Mouse (Mus musculus): ENCODE results near the gene Wwp2. TPM values are rescaled to one million over a fixed set of nuclear protein-coding genes. Genes with fewer than 3 reads are reported as not detected.

The Wwp2 gene
- total RNA-seq, 4 experiments from 2014 or later = 43.6 to 51.3 (median 44.5) TPM

DNA sequence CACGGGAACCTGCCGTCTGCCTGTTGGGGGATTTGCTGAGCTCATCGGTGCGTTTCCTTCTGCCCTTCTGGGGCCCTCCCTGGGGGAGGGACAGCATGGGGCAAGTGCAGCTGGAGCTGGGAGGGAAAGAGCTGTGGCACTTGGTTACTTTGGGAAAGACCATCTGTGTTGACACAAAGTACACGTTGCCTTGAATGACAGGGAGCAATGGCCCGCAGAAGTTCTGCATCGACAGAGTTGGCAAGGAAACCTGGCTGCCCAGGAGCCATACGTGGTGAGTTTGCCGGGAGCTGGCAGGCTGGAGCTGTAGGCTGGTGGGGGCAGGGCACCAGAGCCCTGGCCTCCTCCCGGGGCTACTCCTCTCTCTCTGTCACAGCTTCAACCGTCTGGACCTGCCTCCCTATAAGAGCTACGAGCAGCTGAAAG, 120.4 kb downstream of the Wwp2 start:
- no peak for DNase-seq (ENCODE audit: low spot score in 2 of 2)

- no peak for DNase-seq (ENCODE audit: low spot score in 2 of 2)
Observed at GRCm38 (mm10) chr8:107560820-107561536, 124.8 kb downstream of the Wwp2 start.

DNA sequence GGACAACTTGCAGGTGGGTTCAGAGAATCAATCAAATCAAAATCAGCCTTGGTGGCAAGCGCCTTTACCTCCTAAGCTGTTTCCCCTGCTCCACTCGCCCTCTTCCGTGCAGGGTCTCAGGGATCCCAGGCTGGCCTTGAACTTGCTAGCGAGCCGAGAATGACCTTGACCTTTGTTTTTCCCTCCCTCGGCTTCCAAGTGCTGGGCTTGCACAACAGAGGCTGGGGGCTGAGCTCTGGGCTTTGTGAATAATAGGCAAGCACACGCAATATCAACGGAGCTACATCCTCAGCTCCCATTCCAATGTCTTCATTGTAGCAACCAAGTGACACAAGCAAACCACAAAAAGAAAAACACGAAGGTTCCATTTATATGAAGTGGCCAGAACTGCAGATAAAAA, 126.0 kb downstream of the Wwp2 start:
- DNase-seq (ENCODE audit: low spot score in 2 of 2) = no peak

DNA sequence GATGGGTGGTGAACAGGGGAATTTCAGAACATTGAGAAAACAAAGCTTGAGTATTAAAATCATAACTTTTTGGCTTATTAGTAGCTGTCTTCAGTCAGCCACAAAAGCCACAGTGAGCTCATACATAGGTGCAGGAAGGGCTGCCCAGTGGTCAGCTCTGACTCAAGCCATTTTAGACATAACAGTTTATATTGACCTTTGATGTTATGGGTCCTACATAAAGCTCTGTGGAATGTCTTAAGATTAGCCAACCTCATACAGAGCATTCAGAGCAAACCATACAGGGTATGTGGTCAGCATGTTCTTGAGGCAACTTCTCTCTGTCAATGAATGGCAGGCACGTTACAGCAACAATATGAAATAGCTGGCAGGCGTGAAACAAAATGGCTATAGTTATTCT, 134.9 kb downstream of the Wwp2 start:
- no peak for DNase-seq (ENCODE audit: low spot score in 2 of 2)

DNA sequence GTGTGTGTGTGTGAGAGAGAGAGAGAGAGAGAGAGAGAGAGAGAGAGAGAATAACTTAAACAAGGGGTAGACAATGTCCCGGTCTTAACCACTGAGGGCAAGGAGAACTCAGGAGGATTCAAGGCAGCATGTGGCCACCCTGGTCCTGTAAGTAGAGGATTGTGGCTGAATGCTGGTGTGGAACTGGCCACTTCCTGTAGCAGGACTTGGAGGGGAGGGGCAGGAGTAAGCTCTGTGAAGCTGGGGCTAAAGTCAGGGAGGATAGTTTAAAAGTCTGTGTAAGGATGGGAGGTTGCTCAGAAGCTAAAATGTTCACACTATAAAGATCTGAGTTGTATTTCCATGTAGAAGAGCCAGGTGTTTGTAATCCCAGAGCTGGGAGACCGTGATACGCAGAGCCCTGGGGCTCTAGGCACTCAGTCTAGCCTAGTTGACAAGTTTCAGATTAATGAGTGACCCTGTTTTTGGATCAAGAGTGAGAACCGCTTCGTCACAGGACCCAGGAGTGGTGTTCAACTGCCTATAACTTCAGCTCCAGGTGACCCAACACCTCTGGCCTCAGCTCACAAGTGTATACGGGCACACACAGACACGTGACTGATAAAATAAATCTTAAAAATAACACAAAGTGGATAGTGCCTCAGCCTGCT, 135.4 kb downstream of the Wwp2 start:
- DNase-seq (ENCODE audit: low spot score in 2 of 2) = no peak

GRCm38 (mm10) chr8:107572497-107572896, 136.3 kb downstream of the Wwp2 start:
- peak in 1 of 2 experiments; percentile 32 for DNase-seq (ENCODE audit: low spot score in 2 of 2)

DNA sequence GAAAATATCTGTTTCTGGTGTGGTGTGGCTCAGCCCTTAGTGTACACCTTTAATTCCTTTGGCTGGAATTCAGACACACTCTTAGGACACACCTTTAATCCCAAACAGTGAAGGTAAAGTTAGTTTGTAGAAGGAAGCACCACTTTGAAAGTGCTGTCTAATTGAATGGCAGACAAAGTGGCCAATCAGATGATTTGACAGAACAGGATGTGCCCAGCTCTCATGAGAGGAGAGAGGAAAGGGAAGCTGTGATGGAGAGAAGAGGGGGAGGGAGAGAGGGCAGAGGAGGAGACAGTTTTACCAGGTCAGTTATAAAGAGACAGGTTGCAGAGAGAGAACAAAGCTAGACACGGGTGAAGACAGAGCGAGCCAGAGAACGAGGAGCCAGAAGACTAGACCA, 138.6 kb downstream of the Wwp2 start:
- no peak for DNase-seq (ENCODE audit: low spot score in 2 of 2)

DNA sequence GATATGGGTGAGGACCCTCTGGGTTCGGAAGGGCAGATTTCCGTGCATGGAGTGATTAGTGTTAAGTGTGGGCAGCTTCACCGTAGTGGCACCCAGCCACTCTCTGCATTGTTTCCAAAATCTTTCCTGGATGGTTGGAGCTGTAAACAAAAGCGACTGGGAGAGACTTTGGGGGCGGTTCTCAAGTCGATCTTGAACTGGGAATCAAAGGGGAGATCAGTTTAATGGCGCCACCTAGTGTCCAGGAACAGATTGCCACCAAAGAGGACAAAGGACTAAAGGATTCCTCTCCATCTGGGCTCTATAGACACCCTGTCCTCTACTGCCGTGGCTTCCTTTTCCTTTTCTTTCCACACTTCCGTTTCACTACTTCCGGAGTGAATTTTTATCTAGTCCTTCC, 140.5 kb downstream of the Wwp2 start:
- peak; percentile 67 to 77 for DNase-seq (ENCODE audit: low spot score in 2 of 2)

GRCm38 (mm10) chr8:107577640-107578039, 141.5 kb downstream of the Wwp2 start:
- no peak for DNase-seq (ENCODE audit: low spot score in 2 of 2)

DNA sequence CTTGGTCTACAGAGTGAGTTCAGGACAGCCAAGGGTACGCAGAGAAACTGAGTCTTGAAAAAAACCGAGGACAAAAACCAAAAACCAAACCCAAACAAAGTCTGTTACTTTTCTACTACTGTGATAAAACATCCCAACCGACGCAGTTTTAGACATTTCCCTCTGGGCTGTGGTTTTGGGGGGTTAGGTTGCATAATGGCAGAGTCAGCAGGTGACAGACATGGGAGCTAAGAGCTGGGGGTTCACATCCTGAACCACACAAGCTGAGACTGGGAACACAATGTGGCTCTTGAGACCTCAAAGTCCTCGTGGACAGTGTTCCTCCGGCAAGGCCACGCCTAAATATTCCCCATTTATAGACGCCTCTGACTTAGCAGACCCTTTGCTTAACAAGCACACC, 142.0 kb downstream of the Wwp2 start:
- no peak for DNase-seq (ENCODE audit: low spot score in 2 of 2)

- DNase-seq (ENCODE audit: low spot score in 2 of 2) = no peak
Observed at GRCm38 (mm10) chr8:107578541-107578940, 142.4 kb downstream of the Wwp2 start.

- DNase-seq (ENCODE audit: low spot score in 2 of 2) = no peak
Observed at GRCm38 (mm10) chr8:107580879-107581278, 144.7 kb downstream of the Wwp2 start.

- no peak for DNase-seq (ENCODE audit: low spot score in 2 of 2)
Observed at GRCm38 (mm10) chr8:107581536-107581935, 145.4 kb downstream of the Wwp2 start.

GRCm38 (mm10) chr8:107582136-107582535, 146.0 kb downstream of the Wwp2 start:
- no peak for DNase-seq (ENCODE audit: low spot score in 2 of 2)

DNA sequence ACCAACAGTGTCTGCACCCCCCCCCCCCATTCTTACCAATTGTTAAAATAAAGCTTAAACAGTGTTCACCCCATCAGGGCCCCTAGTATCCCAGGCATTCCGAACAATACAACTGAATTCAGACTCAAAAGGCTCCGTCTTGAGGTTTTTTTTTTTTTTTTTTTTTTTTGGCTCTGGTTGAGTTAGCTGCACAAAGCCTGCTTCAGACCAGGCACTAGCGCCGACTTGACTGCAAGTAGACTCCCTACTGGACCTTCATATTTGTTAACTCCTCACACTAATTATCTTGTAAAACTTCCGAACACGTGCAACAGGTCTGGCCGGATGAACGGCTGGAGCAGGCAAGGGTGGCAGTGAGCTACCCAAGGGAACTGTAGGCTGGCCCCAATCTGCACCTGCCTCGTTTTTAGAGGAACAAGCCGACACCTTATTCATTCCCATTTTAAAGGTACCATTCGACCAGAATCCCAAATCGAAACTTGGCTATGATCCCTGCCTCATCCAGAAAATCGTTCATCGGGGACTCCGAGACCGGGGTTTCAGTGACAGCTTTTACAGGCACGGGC, 151.3 kb downstream of the Wwp2 start:
- peak in 1 of 2 experiments; percentile 21 for DNase-seq (ENCODE audit: low spot score in 2 of 2)

- peak; percentile 88 to 90 for DNase-seq (ENCODE audit: low spot score in 2 of 2)
Observed at GRCm38 (mm10) chr8:107587995-107588780, 152.0 kb downstream of the Wwp2 start, which contains the start of gene Psmd7. TSS of gene Psmd7 (minus strand) at chr8:107588464.

DNA sequence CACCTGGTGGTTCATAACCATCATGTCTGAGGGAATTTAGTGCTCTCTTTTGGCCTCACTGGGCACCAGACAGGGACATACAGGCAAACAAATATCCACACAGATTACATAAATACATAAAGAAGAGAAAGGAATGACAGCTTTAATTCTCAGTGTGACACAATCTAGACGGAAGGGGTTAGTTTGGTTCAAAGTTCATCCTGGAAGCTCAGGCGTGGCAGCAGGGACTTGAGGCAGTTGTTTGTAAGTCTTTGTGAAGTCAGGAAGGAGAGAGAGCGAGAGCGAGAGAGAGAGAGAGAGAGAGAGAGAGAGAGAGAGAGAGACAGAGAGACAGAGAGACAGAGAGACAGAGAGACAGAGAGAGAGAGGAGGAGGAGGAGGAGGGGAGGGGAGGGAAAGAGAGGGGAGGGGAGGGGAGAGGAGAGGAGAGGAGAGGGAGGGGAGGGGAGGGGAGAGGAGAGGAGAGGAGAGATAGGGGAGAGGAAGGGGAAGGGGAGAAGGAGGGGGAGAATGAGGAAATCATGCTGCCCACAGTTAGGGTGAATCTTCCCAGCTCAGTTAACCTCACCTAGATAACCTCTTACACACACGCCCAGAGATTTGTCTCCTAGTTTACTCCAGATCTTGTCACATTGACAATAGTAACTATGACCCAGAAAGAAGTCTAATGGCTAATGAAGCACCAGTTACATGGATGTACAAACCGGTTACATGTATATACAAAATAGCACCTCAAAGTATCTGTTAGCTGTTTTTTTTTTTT, 158.0 kb downstream of the Wwp2 start:
- DNase-seq (ENCODE audit: low spot score in 2 of 2) = no peak

- no peak for DNase-seq (ENCODE audit: low spot score in 2 of 2)
Observed at GRCm38 (mm10) chr8:107594817-107595216, 158.7 kb downstream of the Wwp2 start.

DNA sequence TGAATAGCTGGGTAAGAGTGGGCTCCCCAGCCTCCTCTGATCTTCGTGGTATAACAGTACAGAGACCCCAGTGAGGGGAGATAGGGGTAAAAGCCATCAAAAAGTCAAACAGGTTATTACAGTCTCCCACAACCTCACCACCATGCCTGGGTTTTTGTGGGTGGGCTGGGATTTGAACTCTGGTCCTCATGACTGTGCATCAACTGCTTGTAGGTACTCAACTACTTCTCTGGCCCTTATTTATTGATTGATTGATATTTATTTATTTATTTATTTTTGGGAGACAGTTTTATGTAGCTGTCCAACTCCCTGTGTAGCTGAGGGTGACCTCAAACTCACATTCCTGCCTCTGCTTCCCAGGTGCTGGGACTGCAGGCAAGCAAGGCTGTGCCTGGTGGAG, 161.6 kb downstream of the Wwp2 start:
- no peak for DNase-seq (ENCODE audit: low spot score in 2 of 2)

DNA sequence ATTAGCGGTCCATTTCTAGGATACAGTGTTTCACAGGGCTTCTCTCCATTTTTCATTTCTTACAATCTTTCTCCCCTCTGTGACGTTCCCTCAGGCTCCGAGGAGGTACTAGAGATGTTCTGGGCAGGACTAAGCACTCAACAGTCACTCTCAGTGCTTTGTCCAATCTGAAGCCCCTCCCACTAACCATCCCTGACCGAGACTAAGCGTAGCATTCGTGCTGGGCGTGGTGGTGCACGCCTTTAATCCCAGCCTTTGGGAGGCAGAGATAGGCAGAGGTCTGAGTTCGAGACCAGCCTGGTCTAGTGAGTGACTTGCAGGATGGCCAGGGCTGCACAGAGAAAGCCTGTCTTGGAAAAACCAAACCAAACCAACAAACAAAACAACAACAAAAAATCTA, 163.5 kb downstream of the Wwp2 start:
- DNase-seq (ENCODE audit: low spot score in 2 of 2) = no peak

- no peak for DNase-seq (ENCODE audit: low spot score in 2 of 2)
Observed at GRCm38 (mm10) chr8:107603026-107603425, 166.9 kb downstream of the Wwp2 start.

Data from left cerebral cortex, adult 8-10 months (tissue).